Mouse (Mus musculus): ENCODE measurements around the gene Cdh4. TPM values are rescaled to one million over a fixed set of nuclear protein-coding genes. Genes with fewer than 3 reads are reported as not detected.

Gene Cdh4
- polyA plus RNA-seq, 1 experiment from 2014 or later, result 8.5 TPM

DNA sequence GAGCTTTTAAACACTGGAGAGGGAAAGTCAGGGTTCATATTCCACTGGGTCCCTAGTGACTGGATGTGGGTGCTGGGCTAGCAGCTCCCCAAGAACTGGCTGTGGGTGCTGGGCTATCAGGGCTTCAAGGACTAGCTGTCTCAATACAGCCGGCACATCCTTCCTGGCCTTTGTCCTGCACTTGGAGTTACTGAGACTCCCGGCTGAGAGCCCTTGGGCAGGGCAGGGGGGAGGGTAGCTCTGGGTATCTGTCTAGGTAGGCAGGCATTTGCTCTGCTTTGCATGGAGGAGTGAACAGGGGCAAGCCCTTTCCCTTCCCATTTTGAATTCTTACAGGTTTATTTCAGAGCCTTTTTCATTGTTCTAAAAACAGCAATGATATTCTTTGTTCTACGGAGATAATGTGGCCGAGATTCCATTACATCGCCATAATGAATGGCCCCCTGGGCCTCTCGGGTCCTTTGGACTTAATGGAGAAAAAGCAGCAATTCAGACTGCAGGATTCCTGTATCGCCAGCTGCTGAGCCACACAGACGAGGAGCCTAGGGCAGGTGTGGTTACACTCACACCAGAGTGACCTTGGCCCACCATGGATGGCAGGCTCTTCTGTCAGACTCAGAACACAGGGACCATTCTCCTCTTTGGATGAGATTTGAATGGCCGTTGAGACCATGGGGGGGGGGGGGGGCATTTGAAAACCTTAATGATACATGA lies 97.5 kb downstream of the Cdh4 start:
- no peak overlapping the region for H3K27ac ChIP-seq (ENCODE audit: low read depth, low read length)
- no peaks in the 10 kb centered on the region for H3K27me3 ChIP-seq (ENCODE audit: control insufficient read depth, insufficient read depth, low read length)
- peak; percentile 84 for DNase-seq (ENCODE audit: low spot score, missing footprints)
- H3K4me3 ChIP-seq (ENCODE audit: low read depth, low read length), result no peak overlapping the region
- no peak for ATAC-seq (ENCODE audit: low FRiP score)
- H3K4me2 ChIP-seq, result no peak overlapping the region
- 16% methylated on average over 9 of the region's 9 CpGs for WGBS
- peaks cover 31% of the 10 kb centered on the region for H3K4me1 ChIP-seq (ENCODE audit: control insufficient read depth, insufficient read depth, low read length)
- H3K9ac ChIP-seq (ENCODE audit: low read length), result peak overlapping the region; percentile 38; the same call in 1 of the 2 replicates
- H3K9me3 ChIP-seq (ENCODE audit: control insufficient read depth, low read length), result no peaks in the 10 kb centered on the region
- H3K36me3 ChIP-seq (ENCODE audit: control insufficient read depth, insufficient read depth, low read length), result no peaks in the 10 kb centered on the region

- Histone ChIP-seq H3K27ac (ENCODE audit: low read depth, low read length) (no peak overlapping the region), H3K9ac (ENCODE audit: low read length) (no peak overlapping the region), H3K36me3 (ENCODE audit: control insufficient read depth, insufficient read depth, low read length) (no peaks in the 10 kb centered on the region), H3K27me3 (ENCODE audit: control insufficient read depth, insufficient read depth, low read length) (no peaks in the 10 kb centered on the region), H3K4me1 (ENCODE audit: control insufficient read depth, insufficient read depth, low read length) (peaks cover 31% of the 10 kb centered on the region), H3K4me3 (ENCODE audit: low read depth, low read length) (no peak overlapping the region), H3K9me3 (ENCODE audit: control insufficient read depth, low read length) (no peaks in the 10 kb centered on the region), H3K4me2 (no peak overlapping the region)
- ATAC-seq (ENCODE audit: low FRiP score), result no peak
- 89% methylated on average over 4 of the region's 4 CpGs for WGBS
- DNase-seq (ENCODE audit: low spot score, missing footprints), result no peak
Observed at GRCm38 (mm10) chr2:179541096-179541495, 98.9 kb downstream of the Cdh4 start.

DNA sequence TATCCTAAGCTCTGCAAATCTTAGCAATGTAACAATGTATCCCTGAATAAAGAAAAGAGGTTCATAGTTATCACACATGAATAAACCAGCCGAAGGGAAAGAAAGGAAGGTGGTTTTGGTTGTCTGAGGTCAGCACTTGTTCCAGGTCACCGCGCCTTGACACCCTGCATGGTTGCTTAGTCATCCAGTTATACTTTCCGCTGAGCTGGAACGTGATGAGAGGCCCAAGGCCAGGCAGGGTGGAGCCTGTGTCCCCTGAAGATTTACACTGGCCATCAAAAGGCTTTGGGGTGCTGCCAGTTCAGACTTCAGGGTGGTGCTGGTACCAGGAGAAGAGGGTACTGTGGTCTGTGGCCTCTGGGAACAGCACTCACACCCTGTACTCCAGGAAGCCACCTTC lies 105.4 kb downstream of the Cdh4 start:
- ATAC-seq (ENCODE audit: low FRiP score) (no peak), DNase-seq (ENCODE audit: low spot score, missing footprints) (peak; percentile 71)
- no peak overlapping the region for H3K9ac ChIP-seq (ENCODE audit: low read length)
- H3K4me2 ChIP-seq, result no peak overlapping the region
- H3K4me3 ChIP-seq (ENCODE audit: low read depth, low read length), result no peak overlapping the region
- H3K9me3 ChIP-seq (ENCODE audit: control insufficient read depth, low read length), result no peaks in the 10 kb centered on the region
- H3K27me3 ChIP-seq (ENCODE audit: control insufficient read depth, insufficient read depth, low read length), result no peaks in the 10 kb centered on the region
- WGBS, result 62% methylated on average over 5 of the region's 5 CpGs
- H3K27ac ChIP-seq (ENCODE audit: low read depth, low read length), result no peak overlapping the region
- H3K4me1 ChIP-seq (ENCODE audit: control insufficient read depth, insufficient read depth, low read length), result no peaks in the 10 kb centered on the region
- H3K36me3 ChIP-seq (ENCODE audit: control insufficient read depth, insufficient read depth, low read length), result no peaks in the 10 kb centered on the region

- DNase-seq (ENCODE audit: low spot score, missing footprints) (peak; percentile 62), ATAC-seq (ENCODE audit: low FRiP score) (no peak)
- H3K9me3 ChIP-seq (ENCODE audit: control insufficient read depth, low read length), result no peaks in the 10 kb centered on the region
- no peaks in the 10 kb centered on the region for H3K4me1 ChIP-seq (ENCODE audit: control insufficient read depth, insufficient read depth, low read length)
- WGBS, result 82% methylated on average over 4 of the region's 4 CpGs
- H3K4me2 ChIP-seq, result no peak overlapping the region
- no peak overlapping the region for H3K4me3 ChIP-seq (ENCODE audit: low read depth, low read length)
- H3K27ac ChIP-seq (ENCODE audit: low read depth, low read length), result no peak overlapping the region
- H3K36me3 ChIP-seq (ENCODE audit: control insufficient read depth, insufficient read depth, low read length), result no peaks in the 10 kb centered on the region
- no peaks in the 10 kb centered on the region for H3K27me3 ChIP-seq (ENCODE audit: control insufficient read depth, insufficient read depth, low read length)
- no peak overlapping the region for H3K9ac ChIP-seq (ENCODE audit: low read length)
Observed at GRCm38 (mm10) chr2:179555928-179556327, 113.7 kb downstream of the Cdh4 start.

DNA sequence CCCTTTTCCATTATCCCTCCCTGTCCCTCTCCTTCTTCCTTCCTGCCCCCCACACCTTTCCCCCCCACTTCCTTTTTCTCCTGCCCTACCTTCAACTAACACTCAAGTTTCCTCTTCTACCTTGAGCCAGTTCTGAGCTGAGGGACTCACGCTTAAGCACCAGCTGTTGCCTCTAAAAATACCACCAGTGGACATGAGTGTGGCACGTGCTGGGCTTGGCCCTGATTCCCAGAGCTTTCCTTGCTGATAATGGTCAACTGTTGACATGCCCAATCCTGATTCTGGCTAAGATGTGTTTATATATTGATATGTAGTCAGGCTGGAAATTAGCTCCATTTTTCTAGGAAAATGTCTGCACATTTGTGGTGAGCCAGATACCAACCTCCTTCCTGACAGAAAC lies 120.1 kb downstream of the Cdh4 start:
- WGBS, result 86% methylated on average over 2 of the region's 2 CpGs
- no peaks in the 10 kb centered on the region for H3K4me1 ChIP-seq (ENCODE audit: control insufficient read depth, insufficient read depth, low read length)
- no peaks in the 10 kb centered on the region for H3K9me3 ChIP-seq (ENCODE audit: control insufficient read depth, low read length)
- no peak overlapping the region for H3K4me2 ChIP-seq
- no peaks in the 10 kb centered on the region for H3K27me3 ChIP-seq (ENCODE audit: control insufficient read depth, insufficient read depth, low read length)
- no peaks in the 10 kb centered on the region for H3K36me3 ChIP-seq (ENCODE audit: control insufficient read depth, insufficient read depth, low read length)
- no peak overlapping the region for H3K9ac ChIP-seq (ENCODE audit: low read length)
- H3K4me3 ChIP-seq (ENCODE audit: low read depth, low read length), result no peak overlapping the region
- peak; percentile 17 for DNase-seq (ENCODE audit: low spot score, missing footprints)
- no peak overlapping the region for H3K27ac ChIP-seq (ENCODE audit: low read depth, low read length)
- no peak for ATAC-seq (ENCODE audit: low FRiP score)

GRCm38 (mm10) chr2:179565611-179566010 lies 123.4 kb downstream of the Cdh4 start:
- no peaks in the 10 kb centered on the region for H3K9me3 ChIP-seq (ENCODE audit: control insufficient read depth, low read length)
- H3K9ac ChIP-seq (ENCODE audit: low read length), result no peak overlapping the region
- H3K27me3 ChIP-seq (ENCODE audit: control insufficient read depth, insufficient read depth, low read length), result no peaks in the 10 kb centered on the region
- H3K27ac ChIP-seq (ENCODE audit: low read depth, low read length), result no peak overlapping the region
- ATAC-seq (ENCODE audit: low FRiP score), result no peak
- peak; percentile 77 for DNase-seq (ENCODE audit: low spot score, missing footprints)
- no peaks in the 10 kb centered on the region for H3K36me3 ChIP-seq (ENCODE audit: control insufficient read depth, insufficient read depth, low read length)
- no peaks in the 10 kb centered on the region for H3K4me1 ChIP-seq (ENCODE audit: control insufficient read depth, insufficient read depth, low read length)
- H3K4me2 ChIP-seq, result no peak overlapping the region
- WGBS, result 44% methylated on average over 12 of the region's 12 CpGs
- no peak overlapping the region for H3K4me3 ChIP-seq (ENCODE audit: low read depth, low read length)

GRCm38 (mm10) chr2:179567886-179568285 lies 125.7 kb downstream of the Cdh4 start:
- no peak for DNase-seq (ENCODE audit: low spot score, missing footprints)
- Histone ChIP-seq H3K9me3 (ENCODE audit: control insufficient read depth, low read length) (no peaks in the 10 kb centered on the region), H3K4me1 (ENCODE audit: control insufficient read depth, insufficient read depth, low read length) (peaks cover 21% of the 10 kb centered on the region), H3K36me3 (ENCODE audit: control insufficient read depth, insufficient read depth, low read length) (no peaks in the 10 kb centered on the region), H3K9ac (ENCODE audit: low read length) (no peak overlapping the region), H3K27ac (ENCODE audit: low read depth, low read length) (no peak overlapping the region), H3K27me3 (ENCODE audit: control insufficient read depth, insufficient read depth, low read length) (no peaks in the 10 kb centered on the region), H3K4me3 (ENCODE audit: low read depth, low read length) (no peak overlapping the region), H3K4me2 (no peak overlapping the region)
- 94% methylated on average over 8 of the region's 8 CpGs for WGBS
- ATAC-seq (ENCODE audit: low FRiP score), result no peak

DNA sequence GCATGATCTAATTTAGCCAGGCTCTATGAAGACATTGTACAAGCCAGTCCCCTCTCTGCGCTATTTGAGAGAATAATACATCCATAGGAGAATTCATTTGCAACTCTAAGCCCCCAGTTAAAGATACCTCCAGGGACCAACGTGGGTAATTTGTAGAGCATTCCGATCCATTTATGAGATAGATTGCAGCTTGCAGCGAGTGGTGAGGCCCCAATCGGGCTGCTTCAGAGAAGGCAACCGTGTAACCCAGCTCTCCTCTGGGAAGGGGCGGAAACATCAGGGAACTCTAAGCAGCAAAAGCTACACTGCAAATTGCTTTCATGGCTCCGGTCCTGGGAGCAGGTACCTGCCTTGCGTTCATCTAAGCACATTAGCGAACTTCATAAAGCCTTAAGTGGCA lies 126.9 kb downstream of the Cdh4 start:
- Histone ChIP-seq H3K9me3 (ENCODE audit: control insufficient read depth, low read length) (no peaks in the 10 kb centered on the region), H3K4me1 (ENCODE audit: control insufficient read depth, insufficient read depth, low read length) (peaks cover 21% of the 10 kb centered on the region), H3K27ac (ENCODE audit: low read depth, low read length) (no peak overlapping the region), H3K9ac (ENCODE audit: low read length) (no peak overlapping the region), H3K4me3 (ENCODE audit: low read depth, low read length) (no peak overlapping the region), H3K36me3 (ENCODE audit: control insufficient read depth, insufficient read depth, low read length) (no peaks in the 10 kb centered on the region), H3K27me3 (ENCODE audit: control insufficient read depth, insufficient read depth, low read length) (no peaks in the 10 kb centered on the region), H3K4me2 (no peak overlapping the region)
- DNase-seq (ENCODE audit: low spot score, missing footprints) (no peak), ATAC-seq (ENCODE audit: low FRiP score) (no peak)
- 59% methylated on average over 10 of the region's 10 CpGs for WGBS

GRCm38 (mm10) chr2:179571175-179571769 lies 129.0 kb downstream of the Cdh4 start:
- H3K9me3 ChIP-seq (ENCODE audit: control insufficient read depth, low read length), result no peaks in the 10 kb centered on the region
- H3K27ac ChIP-seq (ENCODE audit: low read depth, low read length), result no peak overlapping the region
- H3K36me3 ChIP-seq (ENCODE audit: control insufficient read depth, insufficient read depth, low read length), result no peaks in the 10 kb centered on the region
- H3K4me2 ChIP-seq, result no peak overlapping the region
- no peaks in the 10 kb centered on the region for H3K27me3 ChIP-seq (ENCODE audit: control insufficient read depth, insufficient read depth, low read length)
- 14% methylated on average over 6 of the region's 6 CpGs for WGBS
- ATAC-seq (ENCODE audit: low FRiP score), result peak; percentile 82
- H3K4me3 ChIP-seq (ENCODE audit: low read depth, low read length), result no peak overlapping the region
- no peak overlapping the region for H3K9ac ChIP-seq (ENCODE audit: low read length)
- no peak for DNase-seq (ENCODE audit: low spot score, missing footprints)
- H3K4me1 ChIP-seq (ENCODE audit: control insufficient read depth, insufficient read depth, low read length), result peaks cover 21% of the 10 kb centered on the region
